Mouse (Mus musculus) hindlimb bud, embryonic 11.5 days (tissue): ENCODE data around the gene Rab5c.

Experiments used
- DNase-seq: peaks from one replicate; pipeline ENCODE4 v3.0.0-alpha.2; 2012; ENCODE audit warnings: low read depth, low spot score; ENCODE audit errors: extremely low spot score

Rab5c gene

DNA sequence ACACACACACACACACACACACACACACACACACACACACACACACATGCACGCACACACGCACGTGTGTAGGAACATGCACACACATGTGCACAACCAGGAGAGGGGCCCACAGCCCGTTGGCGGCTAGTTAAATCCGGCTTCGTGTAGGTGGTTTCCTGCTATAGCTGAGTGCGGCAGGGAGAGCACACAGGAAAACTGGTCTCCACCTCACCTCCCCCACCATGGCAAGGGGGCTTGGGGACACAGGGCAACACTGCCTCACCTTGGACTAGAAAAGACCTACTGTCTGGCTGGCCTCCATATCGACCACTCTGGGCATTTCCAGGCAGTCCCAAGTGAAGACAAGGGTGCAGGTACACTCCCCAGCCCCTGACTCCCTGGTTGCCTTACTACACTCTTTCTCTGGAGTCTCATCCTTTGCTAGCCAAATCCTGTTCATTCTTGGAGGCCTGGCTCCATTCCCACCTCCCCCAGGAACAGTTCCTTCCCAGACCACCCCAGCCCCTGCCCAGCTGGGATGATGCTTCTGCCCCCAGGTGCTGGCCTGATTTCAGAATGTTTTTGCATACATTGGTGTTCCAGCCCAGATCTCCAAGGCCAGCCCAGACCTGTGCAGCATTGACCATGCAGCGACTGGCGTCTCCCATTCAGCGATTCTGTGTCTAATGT, 16.1 kb upstream of the Rab5c start:
- no peak for DNase-seq

DNA sequence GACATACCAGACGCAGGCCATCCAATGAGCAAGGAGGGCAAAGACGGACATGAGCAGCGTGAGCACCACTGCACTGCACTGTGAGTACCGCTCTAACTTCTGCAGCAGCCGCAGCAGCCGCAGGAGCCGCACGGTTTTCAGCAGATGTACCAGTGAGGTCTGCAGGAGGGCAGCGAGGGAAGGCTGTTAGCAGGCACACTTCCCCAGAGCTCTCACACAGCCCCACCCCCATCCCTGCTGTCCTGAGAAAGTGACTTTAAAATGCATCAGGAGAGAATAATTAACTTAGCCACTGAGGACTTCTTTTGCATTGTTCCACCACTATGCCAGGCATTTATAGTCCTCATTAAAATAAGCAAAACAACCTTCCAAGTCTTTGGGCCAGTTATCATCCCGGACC, 14.3 kb upstream of the Rab5c start:
- DNase-seq: no peak

DNA sequence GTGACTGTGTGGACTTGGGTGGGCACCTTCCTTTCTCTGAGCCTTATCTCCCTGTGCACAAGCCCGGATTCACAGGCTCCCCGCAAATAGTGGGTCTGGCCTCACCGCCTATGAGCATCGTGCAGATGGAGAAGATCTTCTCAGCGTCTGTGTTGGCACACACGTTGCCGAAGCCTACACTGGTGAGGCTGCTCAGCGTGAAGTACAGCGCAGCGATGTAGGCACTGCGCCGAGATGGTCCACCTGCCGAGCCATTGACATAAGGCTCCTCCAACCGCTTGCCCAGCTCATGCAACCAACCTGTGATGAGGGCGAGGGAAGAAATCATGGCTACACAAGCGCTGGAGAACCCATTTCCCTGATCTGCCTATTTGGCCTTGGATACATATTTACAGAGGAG, 12.1 kb upstream of the Rab5c start:
- no peak for DNase-seq

DNA sequence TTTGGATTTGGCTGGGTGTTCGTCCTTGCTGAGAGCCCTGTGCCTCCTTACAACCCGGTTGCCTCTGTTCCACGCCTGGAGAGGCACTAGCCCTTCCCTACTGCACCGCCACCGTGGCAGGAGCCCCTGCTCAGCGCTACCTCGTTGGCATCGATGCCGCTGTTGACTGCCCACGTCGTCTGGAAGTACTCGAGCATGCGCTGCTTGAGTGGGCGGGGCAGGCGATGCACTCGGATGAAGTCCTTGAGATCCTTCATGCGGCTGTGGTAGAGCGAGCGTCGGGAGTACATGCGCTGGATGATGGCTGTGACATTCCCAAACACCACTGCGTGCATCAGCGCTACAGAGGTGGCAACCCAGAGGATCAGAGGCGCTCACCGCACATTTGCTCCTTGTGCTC, 11.5 kb upstream of the Rab5c start:
- DNase-seq: no peak

DNA sequence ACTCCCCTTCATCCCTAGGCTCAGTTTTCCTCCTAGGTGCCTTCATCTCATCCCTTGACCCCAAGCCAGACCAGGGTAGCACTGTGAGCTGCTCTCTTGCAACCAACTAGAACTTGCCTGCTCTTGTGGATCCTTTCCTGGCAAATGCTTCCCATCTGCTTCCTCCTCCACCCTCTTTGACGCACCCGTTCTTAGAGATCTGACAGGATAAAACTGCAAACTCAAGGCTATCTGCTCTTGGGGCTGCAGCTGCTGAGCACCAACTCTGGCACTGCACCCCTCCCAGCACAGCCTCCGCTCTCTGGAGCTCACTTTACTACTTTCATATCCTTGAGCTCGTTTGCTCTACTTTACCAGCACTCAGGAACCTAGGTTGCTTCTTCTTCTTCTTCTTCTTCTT, 10.6 kb upstream of the Rab5c start:
- no peak for DNase-seq

DNA sequence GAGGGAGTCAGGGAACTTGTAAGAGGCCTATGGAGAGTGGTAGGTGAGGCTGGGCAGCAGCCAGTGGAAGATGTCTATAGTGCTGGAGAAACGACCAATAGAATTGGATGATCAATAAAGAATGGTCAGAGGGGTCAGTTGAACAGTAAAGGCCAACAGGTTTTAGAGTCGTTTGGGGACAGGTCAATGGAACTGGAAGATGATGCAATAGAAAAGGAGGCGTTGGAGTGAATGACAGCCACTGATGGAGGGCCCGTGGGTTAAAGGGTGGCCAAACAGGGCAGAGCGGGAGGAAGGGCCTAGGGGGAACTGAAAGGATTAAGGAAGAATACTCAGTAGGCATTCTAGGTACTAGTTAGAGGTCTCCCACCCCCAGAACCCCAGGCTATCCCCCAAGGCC, 9.1 kb upstream of the Rab5c start:
- DNase-seq: no peak

DNA sequence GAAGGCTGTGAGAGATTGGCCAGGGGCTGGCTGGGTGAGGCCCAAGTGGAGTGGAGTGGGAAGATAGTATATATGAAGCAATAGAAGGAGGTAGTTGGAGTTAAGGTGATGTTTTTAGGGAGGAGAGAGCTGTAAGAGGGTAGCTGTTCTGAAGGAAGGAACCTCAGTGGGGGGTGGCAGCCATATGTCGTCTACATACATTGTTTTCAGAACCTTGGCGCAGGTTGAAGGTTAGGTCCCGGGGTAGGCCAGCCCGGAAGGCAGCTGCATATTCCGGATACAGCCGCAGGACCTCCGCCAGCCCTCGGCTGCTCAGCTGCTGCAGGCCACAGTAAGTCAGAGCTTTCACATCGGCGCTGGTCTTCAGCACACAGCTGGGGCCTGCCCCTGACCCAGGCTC, 8.5 kb upstream of the Rab5c start:
- DNase-seq: no peak

DNA sequence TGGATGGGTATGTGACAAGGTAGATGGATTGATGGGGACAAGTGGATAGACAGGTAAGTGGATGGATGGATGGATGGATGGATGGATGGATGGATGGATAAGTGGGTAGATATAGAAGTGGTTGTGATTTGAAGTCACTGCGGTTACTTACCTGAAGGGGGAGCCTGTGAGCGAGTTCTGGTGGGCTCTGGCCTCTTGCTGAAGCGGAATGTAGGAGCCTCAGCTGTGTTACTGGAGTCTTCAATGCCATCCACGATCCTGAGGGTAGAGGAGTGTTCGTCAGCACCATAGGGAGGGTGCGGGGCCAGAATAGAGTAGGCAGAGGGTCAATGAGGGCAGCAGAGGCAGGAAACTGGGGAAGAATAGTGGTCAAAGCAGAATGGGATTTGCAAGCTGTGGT, 7.1 kb upstream of the Rab5c start:
- peak; percentile 12 for DNase-seq

DNA sequence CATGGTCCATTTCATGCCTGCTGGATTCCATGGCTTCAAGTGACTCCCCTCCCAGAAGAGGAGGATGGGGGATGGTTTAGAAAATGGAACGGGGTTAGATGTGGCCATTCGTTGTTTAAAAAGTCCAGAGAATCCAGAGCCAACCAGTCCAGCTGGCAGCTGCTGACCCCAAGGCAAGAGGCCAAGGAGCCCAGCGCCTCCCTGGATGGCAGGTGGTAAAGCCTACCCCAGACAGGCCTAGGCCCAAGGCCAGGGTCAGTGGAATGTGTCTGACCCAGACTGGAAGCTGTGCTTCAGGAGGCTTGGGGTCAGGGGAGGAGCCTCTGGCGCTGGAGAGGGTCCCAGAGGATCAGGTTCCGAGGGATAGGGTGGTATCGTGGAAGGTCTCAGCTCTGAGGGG, 3.3 kb upstream of the Rab5c start:
- no peak for DNase-seq

DNA sequence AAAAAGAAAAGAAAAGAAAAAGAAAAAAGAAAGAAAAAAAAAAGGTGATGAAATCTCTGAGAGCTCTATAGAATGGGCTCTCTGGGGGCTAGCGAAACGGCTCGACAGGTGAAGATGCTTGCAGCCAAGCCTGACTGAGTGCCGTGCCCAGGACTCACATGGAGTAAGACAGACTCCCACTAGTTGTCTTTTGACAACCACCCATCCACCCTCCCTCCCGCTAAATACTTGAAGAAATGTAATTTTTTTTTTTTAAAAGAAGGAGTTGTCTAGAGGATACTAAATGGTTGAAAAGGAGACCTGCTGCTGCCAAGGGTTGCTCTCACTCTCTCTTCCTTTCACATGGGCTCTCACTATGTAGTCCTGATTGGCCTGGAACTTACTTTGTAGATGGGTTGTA, 734 bp upstream of the Rab5c start:
- no peak for DNase-seq

DNA sequence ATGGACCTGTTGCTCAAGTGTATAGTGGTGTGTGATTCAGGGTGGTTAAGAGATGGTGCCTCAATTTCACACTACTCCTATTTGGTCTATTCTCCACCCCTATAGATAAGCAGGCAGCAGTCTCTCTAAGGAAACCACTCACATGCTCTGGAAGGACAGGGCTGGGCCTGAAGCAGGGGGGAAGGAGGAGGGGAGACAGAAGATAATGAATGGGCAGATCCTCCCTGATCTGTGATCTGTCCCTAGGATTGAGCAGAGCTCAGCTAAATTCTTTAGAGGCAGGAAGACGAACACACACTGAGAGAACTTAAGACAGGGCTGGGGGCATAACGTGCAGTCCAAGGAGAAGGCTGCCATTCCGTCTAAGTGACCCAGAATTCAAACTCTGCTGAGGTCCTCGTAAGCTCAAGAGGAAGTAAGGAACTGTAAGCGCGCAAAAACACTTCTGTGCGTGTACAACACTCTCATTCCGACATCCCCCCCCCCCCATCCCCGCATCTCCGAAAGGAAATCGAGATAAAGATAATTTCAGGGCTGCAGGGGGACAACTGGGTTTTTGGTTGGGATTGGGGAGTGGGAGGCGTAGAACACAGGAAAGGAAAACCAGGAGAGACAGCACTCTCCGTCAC, 796 bp downstream of the Rab5c start:
- DNase-seq: no peak

DNA sequence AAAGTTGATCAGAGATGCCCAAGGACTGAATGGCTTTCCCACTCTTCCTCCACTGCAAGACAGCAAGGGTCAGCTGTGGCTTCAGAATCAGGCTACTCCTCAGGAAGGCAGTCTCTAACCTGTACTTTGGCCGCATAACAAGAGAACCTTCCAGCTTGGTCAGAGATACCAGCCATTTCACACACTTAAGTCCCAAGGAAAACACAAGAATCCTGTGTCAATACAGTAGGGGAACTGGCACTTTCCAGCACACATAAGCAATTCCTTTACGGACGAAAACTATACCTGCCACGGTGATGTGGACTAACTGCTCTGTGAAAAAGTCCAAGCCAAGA, 1.3 kb downstream of the Rab5c start:
- no peak for DNase-seq

DNA sequence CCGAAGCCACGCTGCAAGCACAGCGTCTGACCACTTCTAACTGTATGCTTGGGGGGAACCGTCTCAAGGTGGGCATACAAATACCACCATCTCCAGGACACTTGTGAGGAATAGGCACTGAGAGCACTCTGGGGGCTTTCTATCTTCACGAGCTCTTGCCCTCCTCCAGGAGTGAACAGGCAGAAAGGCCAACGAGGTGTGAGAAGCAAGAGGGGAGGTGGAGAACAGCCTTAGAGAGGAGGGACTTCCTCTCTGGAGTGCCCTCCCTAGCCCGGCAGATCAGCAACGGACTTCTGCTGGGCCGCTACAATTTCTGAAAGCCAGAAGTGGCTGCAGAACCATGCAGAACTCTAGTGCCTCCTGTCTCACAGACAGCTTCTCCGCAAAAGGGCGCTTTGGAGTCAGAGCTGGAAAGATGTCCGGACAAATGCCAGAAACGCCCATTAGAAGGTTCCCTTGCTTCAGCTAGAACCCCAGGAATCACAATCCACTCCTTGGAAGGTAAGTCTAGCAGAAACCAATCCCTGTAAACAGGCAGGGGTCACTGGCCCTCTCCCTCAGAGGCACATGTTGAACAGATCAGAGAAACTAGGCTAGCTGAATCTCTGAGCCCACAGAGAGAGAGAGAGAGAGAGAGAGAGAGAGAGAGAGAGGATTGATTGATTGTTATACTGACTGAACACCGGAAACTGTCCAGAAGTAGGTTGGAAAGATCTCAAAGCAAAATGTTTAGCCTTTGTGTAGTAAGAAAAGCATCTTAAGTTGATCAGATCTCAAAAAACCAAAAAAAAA, 1.9 kb downstream of the Rab5c start:
- DNase-seq: no peak

DNA sequence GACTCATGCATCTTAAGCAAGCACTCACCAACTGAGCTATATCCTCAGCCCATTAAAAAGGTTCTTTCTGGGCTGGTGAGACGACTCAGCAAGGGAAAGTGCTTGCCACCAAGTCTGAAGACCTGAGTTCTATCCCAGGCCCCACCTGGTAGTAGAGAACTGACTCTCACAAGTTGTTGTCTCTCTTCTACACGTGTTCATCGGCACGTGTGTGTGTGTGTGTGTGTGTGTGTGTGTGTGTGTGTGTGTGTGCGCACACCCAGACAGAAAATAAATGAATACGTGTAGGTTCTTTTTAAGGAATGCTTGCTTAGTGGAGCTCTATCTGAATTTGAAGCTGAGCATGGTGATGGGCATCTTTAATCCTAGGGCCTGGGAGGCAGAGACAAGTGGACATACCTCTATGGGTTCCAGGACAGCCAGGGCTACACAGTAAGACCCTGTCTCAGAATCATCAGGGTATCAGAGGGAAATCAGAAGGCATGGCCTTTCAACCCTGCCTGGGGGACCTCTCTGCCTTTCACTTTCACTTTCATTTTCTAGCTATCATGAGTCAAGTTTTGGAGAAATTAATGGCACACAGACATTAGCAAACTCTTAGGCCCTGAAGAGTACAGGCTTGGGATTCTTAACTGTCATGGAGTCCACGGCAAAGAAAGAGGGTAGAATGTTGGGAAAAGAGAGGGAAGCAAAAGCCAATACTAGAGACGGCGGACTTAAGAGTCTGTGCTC, 2.7 kb downstream of the Rab5c start:
- DNase-seq: no peak

DNA sequence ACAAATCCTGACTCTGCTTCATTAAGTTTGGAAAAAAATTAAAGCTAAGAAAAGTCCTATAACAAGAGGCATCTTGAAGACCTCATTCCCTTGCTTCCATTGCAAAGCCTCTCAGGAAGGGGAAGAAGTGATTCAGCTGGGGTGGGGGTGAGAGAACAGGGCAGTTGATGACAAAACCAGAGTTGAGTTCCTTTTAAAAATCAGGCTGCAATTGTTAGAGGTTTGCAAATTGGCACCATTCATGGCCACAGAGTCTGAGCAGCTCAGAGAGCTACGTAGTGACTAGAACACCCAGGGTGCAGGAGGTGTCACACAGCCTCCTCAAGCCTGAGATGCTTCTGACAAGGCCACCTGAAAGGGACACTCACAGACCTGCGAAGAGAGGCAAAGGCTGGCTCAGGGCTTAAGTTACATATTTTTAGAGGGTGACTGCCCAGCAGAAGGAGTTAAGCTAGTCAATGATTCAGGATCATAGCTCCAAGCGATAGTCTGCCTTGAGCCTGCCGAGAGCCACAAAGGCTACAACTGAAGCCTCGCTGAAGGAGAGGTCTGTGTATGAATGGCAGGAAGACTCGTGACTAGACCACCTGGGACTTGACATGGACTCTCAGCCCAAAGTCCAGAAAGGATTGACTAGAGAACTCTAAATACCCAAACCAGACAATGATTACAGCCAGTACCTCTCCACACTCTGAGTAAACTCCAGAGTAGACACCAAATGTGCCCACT, 7.4 kb downstream of the Rab5c start:
- no peak for DNase-seq

DNA sequence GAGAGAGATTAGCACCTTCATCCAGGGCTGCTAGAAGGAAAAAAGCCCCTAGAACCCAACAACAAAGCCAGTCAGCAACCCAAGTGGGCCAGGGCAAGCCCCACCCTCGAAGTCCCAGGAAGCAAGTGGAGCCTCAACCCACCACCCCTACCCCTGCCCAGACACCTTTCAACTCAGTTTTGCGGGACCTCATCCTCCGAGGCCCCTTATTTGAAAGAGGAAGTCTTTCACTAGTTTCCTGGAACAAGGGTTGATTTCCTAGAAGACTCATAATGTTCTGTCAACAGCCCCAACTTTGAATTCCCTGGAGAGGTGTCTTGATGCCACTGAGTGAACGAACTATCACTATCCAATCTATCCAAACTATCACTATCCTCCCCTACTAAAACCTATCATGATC, 8.0 kb downstream of the Rab5c start:
- DNase-seq: no peak

DNA sequence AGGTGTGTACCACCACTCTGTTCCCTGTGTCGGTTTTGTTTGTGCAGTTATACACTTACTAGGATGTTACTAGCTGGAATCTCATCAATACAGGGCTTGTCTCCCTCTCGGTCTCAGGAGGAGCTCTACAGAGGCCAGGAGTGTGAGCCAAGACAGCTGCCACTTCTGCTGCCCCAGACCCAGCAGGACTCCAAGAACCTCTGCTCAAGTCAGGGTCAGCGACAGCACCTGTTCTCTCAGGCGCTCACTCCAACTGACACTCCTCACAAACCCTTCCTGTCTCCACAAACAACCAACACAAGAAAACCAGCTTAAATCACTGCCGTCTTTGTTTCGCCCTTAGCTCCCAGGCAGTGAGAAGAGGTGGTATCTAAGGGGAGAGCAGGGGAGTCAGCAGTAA, 9.4 kb downstream of the Rab5c start:
- no peak for DNase-seq

DNA sequence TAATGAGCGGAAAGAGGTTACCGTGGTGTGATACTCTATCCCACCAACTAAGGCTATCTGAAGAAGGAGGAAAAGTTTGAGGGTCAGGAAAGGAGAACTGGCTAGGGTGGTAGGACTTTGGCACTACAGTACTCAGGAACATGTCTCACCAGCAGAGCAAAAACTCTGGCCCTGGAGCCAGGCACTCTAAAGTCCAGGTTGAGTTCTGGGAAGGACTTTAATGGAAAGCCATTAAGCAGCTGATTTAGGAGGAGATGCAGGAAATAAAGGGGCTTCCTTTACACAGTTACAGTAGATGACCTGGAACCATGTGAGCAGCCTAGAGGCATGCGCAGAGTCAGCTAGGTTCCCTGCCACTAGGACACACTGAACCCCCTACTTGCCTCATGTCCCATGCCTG, 10.8 kb downstream of the Rab5c start:
- DNase-seq: no peak

DNA sequence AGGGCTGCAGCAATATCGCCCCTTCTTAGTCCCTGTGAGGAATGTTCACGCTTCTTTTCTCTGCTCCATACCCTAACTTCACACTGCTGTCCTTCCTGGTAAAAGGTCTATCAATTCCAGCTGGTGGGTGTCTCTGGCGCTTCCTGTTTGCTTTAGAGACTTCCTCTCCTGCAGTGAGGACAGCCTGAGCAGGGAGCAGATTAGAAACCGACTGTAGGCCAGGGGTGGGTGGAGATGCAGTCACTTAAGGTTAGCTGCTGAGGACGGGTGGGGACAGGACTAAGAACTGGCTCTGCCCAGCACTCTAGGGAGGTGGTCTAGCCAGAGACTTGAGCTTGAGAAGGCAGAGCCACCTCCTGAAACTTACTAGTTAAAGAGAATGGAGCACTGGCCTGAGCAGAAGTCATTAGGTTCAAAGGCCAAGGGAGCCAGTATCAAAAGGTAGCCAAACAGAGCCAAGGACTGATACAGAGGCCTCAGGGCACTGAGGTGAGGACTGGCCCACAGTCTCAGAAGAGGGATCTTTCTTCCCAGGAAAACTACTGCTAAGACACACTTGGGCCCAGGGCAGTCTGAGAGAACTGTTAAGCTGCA, 13.0 kb downstream of the Rab5c start:
- no peak for DNase-seq

DNA sequence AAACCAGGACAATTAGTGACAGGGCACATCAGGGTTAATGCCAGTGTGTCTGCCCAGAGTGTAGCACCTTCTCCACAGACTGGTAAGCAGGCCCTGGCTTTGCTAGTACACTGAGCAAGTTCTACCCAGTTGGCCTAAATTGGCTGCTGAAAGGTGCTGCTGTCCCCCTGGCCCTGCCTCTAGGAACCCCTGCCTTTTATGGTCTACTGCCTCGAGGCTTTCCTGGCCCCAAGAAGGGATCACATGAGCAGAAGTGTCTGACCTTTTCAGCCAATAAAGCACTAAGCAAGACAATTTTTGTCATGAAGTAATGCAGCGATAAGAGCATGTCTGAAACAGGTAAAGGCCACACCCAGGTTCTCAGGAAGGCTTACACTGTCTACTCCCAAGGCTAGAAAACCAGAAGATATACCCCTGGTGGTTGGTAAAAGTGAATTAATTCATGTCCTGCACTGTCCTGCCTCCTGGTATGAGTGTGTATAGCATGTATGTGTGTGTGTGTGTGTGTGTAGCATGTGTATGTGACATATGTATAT, 15.5 kb downstream of the Rab5c start:
- DNase-seq: no peak
